Mouse (Mus musculus) frontal cortex, postnatal 25 days (tissue): ENCODE results near the gene Opcml.

Experiments
- DNase-seq, 2 experiments: peaks; one replicate each; pipeline ENCODE4 v3.0.0; 2022; ENCODE audit warnings: low spot score in 2 of 2

The Opcml gene

GRCm38 (mm10) chr9:28937980-28938379, 1147.4 kb downstream of the Opcml start:
- DNase-seq, result peak in 1 of 2 experiments; percentile 10

- no peak for DNase-seq
Measured at GRCm38 (mm10) chr9:28940901-28941300, 1150.3 kb downstream of the Opcml start.

GRCm38 (mm10) chr9:28969455-28969854, 1178.9 kb downstream of the Opcml start:
- no peak for DNase-seq
